Mouse (Mus musculus): ENCODE measurements around the gene Trim28. TPM values are rescaled to one million over a fixed set of nuclear protein-coding genes. Genes with fewer than 3 reads are reported as not detected.

Gene Trim28
- total and polyA plus RNA-seq, 3 experiments, result 500 to 891 (median 516) TPM

DNA sequence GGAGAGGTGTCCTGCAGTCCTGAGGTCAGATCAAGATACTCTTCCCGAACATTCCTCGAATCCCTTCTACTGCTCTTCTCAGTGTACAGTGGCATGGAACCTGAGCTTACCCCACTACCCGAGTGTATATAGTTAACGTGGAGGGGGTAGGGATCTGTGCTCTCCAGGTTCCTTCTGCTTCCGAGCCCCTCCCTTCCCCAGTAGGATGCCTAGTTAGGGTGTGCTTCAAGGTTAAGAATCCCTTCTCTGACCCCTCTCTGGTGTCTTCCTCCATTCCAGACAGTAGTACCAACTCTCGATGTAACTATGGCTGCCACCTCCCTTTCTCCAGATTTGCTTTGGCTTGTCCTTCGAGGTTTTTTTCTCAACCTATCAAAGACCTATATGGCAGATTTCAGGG lies 18.6 kb upstream of the Trim28 start:
- H3K9me3 ChIP-seq (replicated peaks; ENCODE audit: low read length), result no peaks in the 10 kb centered on the region
- in situ Hi-C loops (cut with MboI; ENCODE audit: low pct_ligation_motif_present, low pct_unique_long_range_greater_than_20kb, low sequenced_read_pairs) (loop anchor here (10.0 kb wide), 1 partner anchor 55 kb away; the partner anchor contains the start of genes Rnf225 and Rps5), dilution Hi-C loops (cut with MboI; ENCODE audit: extremely low pct_ligation_motif_present, extremely low pct_unique_long_range_greater_than_20kb, low sequenced_read_pairs) (no loop called here)
- peaks cover 10 to 31% of the 10 kb centered on the region in 2 experiments; a peak in 3 of 4 replicates for H3K4me1 ChIP-seq (ENCODE audit: control insufficient read depth in 1 of 2, insufficient read depth in 2 of 2)
- H3K36me3 ChIP-seq (replicated peaks in 1 of 2; ENCODE audit: control insufficient read depth in 1 of 2, insufficient read depth in 1 of 2, low read length in 1 of 2), result peaks cover 12 to 35% of the 10 kb centered on the region in 2 experiments
- H3K27ac ChIP-seq (ENCODE audit: insufficient read depth, low read depth), result no peak overlapping the region; the same call in 1 of the 2 replicates
- no peak overlapping the region for H3K4me2 ChIP-seq (ENCODE audit: insufficient read depth, low read depth, poor library complexity, severe bottlenecking)
- no peaks in the 10 kb centered on the region for H3K79me2 ChIP-seq (replicated peaks; ENCODE audit: control insufficient read depth, extremely low read depth, insufficient read depth, poor library complexity, severe bottlenecking)
- peak overlapping the region in 2 of 3 experiments; percentile 51 to 73 for H3K4me3 ChIP-seq (replicated peaks in 1 of 3; ENCODE audit: low read depth in 2 of 3, low read length in 2 of 3, poor library complexity in 1 of 3)
- TF ChIP-seq RAD21 (IDR thresholded peaks at IDR 0.05; ENCODE audit: low read depth, low read length), result no peak
- no peak for TF ChIP-seq ZC3H11A (IDR thresholded peaks at IDR 0.05; ENCODE audit: low read depth, low read length)
- no peak for TF ChIP-seq SIN3A (IDR thresholded peaks at IDR 0.05; ENCODE audit: low read length)
- TF ChIP-seq MAZ (IDR thresholded peaks at IDR 0.05; ENCODE audit: low read depth, low read length), result no peak
- TF ChIP-seq ELF1 (IDR thresholded peaks at IDR 0.05; ENCODE audit: low read depth, low read length), result no peak
- no peak for TF ChIP-seq RCOR1 (conservative IDR thresholded peaks at IDR 0.05; ENCODE audit: low read depth, low read length)
- TF ChIP-seq HCFC1 (IDR thresholded peaks at IDR 0.05; ENCODE audit: low read depth, low read length), result no peak
- TF ChIP-seq BHLHE40 (IDR thresholded peaks at IDR 0.05; ENCODE audit: low read depth, low read length), result no peak
- no peak for TF ChIP-seq MEF2A (IDR thresholded peaks at IDR 0.05; ENCODE audit: borderline replicate concordance, low read depth, low read length)
- H3K9ac ChIP-seq (ENCODE audit: insufficient read depth, low read depth), result no peak overlapping the region; the same call in 1 of the 2 replicates
- no peak for DNase-seq (ENCODE audit: extremely low read depth)
- no peaks in the 10 kb centered on the region for H3K27me3 ChIP-seq (replicated peaks)

DNA sequence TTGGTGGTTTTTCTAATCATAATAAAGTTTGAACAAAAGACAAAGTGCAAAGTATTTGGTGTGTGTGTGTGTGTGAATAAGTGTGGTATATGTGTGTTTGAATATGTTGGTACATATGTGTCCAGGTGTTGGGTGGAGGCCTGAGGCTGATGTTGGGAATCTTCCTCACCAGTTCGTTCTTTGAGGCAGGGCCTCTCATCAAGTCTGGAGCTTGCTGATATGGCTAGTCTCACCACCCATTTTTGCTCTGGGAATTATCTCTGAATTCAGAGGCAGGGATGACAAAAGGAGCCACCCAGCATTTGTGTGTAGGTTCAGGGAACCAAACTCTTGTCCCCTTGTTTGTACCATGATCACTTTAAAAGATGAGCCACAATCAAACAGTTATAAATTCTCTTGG lies 13.2 kb upstream of the Trim28 start:
- no peak for TF ChIP-seq ZKSCAN1 (IDR thresholded peaks at IDR 0.05; ENCODE audit: borderline replicate concordance, low read depth, low read length)
- no peak for TF ChIP-seq KAT2A (IDR thresholded peaks at IDR 0.05; ENCODE audit: insufficient replicate concordance, low read length)
- no peak for TF ChIP-seq ETS1 (conservative IDR thresholded peaks at IDR 0.05; ENCODE audit: low read depth, low read length)
- no peak for TF ChIP-seq UBTF (IDR thresholded peaks at IDR 0.05; ENCODE audit: low read depth, low read length)
- no peak for TF ChIP-seq BHLHE40 (IDR thresholded peaks at IDR 0.05; ENCODE audit: low read depth, low read length)
- TF ChIP-seq MEF2A (IDR thresholded peaks at IDR 0.05; ENCODE audit: borderline replicate concordance, low read depth, low read length), result no peak
- TF ChIP-seq TBP (conservative IDR thresholded peaks at IDR 0.05; ENCODE audit: low read depth, low read length), result no peak
- TF ChIP-seq TCF12 (IDR thresholded peaks at IDR 0.05; ENCODE audit: low read depth, low read length), result no peak
- no peak for TF ChIP-seq SMC3 (IDR thresholded peaks at IDR 0.05; ENCODE audit: low read depth, low read length)
- no peak for TF ChIP-seq MAFK (IDR thresholded peaks at IDR 0.05; ENCODE audit: insufficient replicate concordance, low read length)
- no peak for TF ChIP-seq USF2 (conservative IDR thresholded peaks at IDR 0.05; ENCODE audit: low read depth, low read length)
- no peak for TF ChIP-seq POLR2AphosphoS2 (IDR thresholded peaks at IDR 0.05; ENCODE audit: low read depth, low read length)
- no peak for TF ChIP-seq ZC3H11A (IDR thresholded peaks at IDR 0.05; ENCODE audit: low read depth, low read length)
- no peak for TF ChIP-seq HCFC1 (IDR thresholded peaks at IDR 0.05; ENCODE audit: low read depth, low read length)
- no peak for TF ChIP-seq JUN (IDR thresholded peaks at IDR 0.05; ENCODE audit: insufficient read depth, low read depth, low read length)
- TF ChIP-seq MAX (IDR thresholded peaks at IDR 0.05; ENCODE audit: low read length), result no peak
- TF ChIP-seq PAX5 (IDR thresholded peaks at IDR 0.05; ENCODE audit: low read length), result no peak
- TF ChIP-seq CTCF (conservative IDR thresholded peaks at IDR 0.05 in 1 of 2, IDR thresholded peaks at IDR 0.05 in 1 of 2; ENCODE audit: low read depth in 2 of 2, low read length in 2 of 2), result no peak
- no peak for TF ChIP-seq IRF4 (IDR thresholded peaks at IDR 0.05; ENCODE audit: low read depth, low read length)
- TF ChIP-seq RCOR1 (conservative IDR thresholded peaks at IDR 0.05; ENCODE audit: low read depth, low read length), result no peak
- H3K9me3 ChIP-seq (replicated peaks; ENCODE audit: low read length), result no peaks in the 10 kb centered on the region
- H3K27me3 ChIP-seq (replicated peaks), result no peaks in the 10 kb centered on the region
- H3K4me1 ChIP-seq (ENCODE audit: control insufficient read depth in 1 of 2, insufficient read depth in 2 of 2), result peaks cover 0 to 18% of the 10 kb centered on the region in 2 experiments; a peak in 2 of 4 replicates
- no peak for DNase-seq (ENCODE audit: extremely low read depth)
- peaks cover 12 to 37% of the 10 kb centered on the region in 2 experiments for H3K36me3 ChIP-seq (replicated peaks in 1 of 2; ENCODE audit: control insufficient read depth in 1 of 2, insufficient read depth in 1 of 2, low read length in 1 of 2)
- H3K9ac ChIP-seq (ENCODE audit: insufficient read depth, low read depth), result no peak overlapping the region
- H3K27ac ChIP-seq (ENCODE audit: insufficient read depth, low read depth), result no peak overlapping the region
- H3K4me3 ChIP-seq (replicated peaks in 1 of 3; ENCODE audit: low read depth in 2 of 3, low read length in 2 of 3, poor library complexity in 1 of 3), result no peak overlapping the region
- in situ Hi-C loops (cut with MboI; ENCODE audit: low pct_ligation_motif_present, low pct_unique_long_range_greater_than_20kb, low sequenced_read_pairs), result loop anchor here (10.0 kb wide), 1 partner anchor 61 kb away; the partner anchor contains the start of genes Rnf225 and Rps5
- no peaks in the 10 kb centered on the region for H3K79me2 ChIP-seq (replicated peaks; ENCODE audit: control insufficient read depth, extremely low read depth, insufficient read depth, poor library complexity, severe bottlenecking)
- no peak overlapping the region for H3K4me2 ChIP-seq (ENCODE audit: insufficient read depth, low read depth, poor library complexity, severe bottlenecking)
- dilution Hi-C loops (cut with MboI; ENCODE audit: extremely low pct_ligation_motif_present, extremely low pct_unique_long_range_greater_than_20kb, low sequenced_read_pairs), result no loop called here

All from CH12.LX (cell line).